Mouse (Mus musculus) right cerebral cortex, postnatal 36 days (tissue): ENCODE data around the gene 1700003E16Rik.

ENCODE experiments used
- DNase-seq, 2 experiments: peaks; one replicate each; pipeline ENCODE4 v3.0.0; 2022; ENCODE audit warnings: low spot score in 2 of 2, mixed read lengths in 1 of 2

Gene 1700003E16Rik

GRCm38 (mm10) chr6:83206321-83206720, 50.1 kb downstream of the 1700003E16Rik start:
- no peak for DNase-seq

GRCm38 (mm10) chr6:83207361-83208049, 51.3 kb downstream of the 1700003E16Rik start:
- DNase-seq: no peak

DNA sequence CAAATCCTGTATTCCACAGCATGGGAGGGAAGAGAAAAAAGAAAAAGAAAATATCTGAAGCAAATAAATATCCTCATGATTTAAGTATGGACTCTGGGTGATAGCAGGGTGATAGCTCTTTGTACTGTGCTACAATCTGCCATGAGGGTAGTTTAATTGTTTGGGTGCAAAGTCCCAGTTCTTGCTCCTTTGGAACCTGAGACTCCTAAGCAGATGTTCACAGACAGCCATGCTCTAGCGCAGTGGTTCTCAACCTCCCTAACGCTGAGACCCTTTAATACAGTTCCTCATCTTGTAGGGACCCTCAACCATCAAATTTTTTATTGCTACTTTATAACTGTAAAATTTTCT, 51.8 kb downstream of the 1700003E16Rik start:
- no peak for DNase-seq

- no peak for DNase-seq
Observed at GRCm38 (mm10) chr6:83210495-83210894, 54.3 kb downstream of the 1700003E16Rik start.

DNA sequence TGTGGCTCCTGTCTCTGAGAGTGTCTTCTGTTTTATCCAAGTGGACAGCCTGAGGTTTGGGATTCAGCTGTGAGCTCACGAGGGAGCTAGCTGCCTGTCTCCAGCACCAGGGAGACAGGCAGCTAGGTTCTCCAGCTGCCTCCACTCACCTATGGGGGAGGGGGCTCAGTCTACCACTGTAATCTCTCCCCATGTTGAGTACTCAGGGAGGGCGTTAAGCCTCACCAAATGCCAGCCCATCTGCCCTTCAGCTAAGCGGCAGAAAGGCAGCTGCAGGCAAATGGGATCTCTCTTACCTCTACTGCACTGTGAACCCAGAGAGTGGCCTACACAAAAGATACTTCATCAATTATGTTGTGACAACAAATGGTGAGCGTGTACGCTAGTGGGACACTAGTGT, 55.3 kb downstream of the 1700003E16Rik start:
- no peak for DNase-seq
